Mouse (Mus musculus) heart, adult 8-10 months (tissue): Measurements from ENCODE around the gene Col4a2. TPM values are rescaled to one million over a fixed set of nuclear protein-coding genes. Genes with fewer than 3 reads are reported as not detected.

ENCODE experiments used
- DNase-seq: peaks from one replicate; pipeline ENCODE4 v3.0.0; 2022; ENCODE audit warnings: low spot score
- total RNA-seq, 4 experiments: library from RNA; stranded (reverse); gene quantifications; 2 replicates each; pipeline ENCODE4 v1.2.4; 2022

Gene Col4a2
- total RNA-seq, 4 experiments from 2014 or later = 93.1 to 141 (median 113) TPM

- DNase-seq = peak; percentile 75
Observed at GRCm38 (mm10) chr8:11411504-11412124, 99.0 kb downstream of the Col4a2 start.

- DNase-seq = no peak
Observed at GRCm38 (mm10) chr8:11412450-11412849, 99.8 kb downstream of the Col4a2 start.

- DNase-seq = no peak
Observed at GRCm38 (mm10) chr8:11414304-11414703, 101.7 kb downstream of the Col4a2 start.

- DNase-seq = no peak
Observed at GRCm38 (mm10) chr8:11415089-11415488, 102.5 kb downstream of the Col4a2 start.

GRCm38 (mm10) chr8:11417762-11418161, 105.2 kb downstream of the Col4a2 start:
- DNase-seq = peak; percentile 44

GRCm38 (mm10) chr8:11419232-11419631, 106.6 kb downstream of the Col4a2 start:
- peak; percentile 44 for DNase-seq

GRCm38 (mm10) chr8:11419645-11420044, 107.0 kb downstream of the Col4a2 start:
- peak; percentile 51 for DNase-seq

- DNase-seq = no peak
Observed at GRCm38 (mm10) chr8:11421105-11421504, 108.5 kb downstream of the Col4a2 start.

- DNase-seq = no peak
Observed at GRCm38 (mm10) chr8:11421968-11422367, 109.4 kb downstream of the Col4a2 start.

GRCm38 (mm10) chr8:11423091-11423490, 110.5 kb downstream of the Col4a2 start:
- DNase-seq = no peak

GRCm38 (mm10) chr8:11430688-11431087, 118.1 kb downstream of the Col4a2 start:
- DNase-seq = no peak

- DNase-seq = no peak
Observed at GRCm38 (mm10) chr8:11437862-11438261, 125.3 kb downstream of the Col4a2 start.

GRCm38 (mm10) chr8:11441291-11441690, 128.7 kb downstream of the Col4a2 start:
- DNase-seq = no peak

GRCm38 (mm10) chr8:11443611-11444010, 131.0 kb downstream of the Col4a2 start:
- no peak for DNase-seq

- no peak for DNase-seq
Observed at GRCm38 (mm10) chr8:11444216-11444615, 131.6 kb downstream of the Col4a2 start.

GRCm38 (mm10) chr8:11445790-11446189, 133.2 kb downstream of the Col4a2 start:
- no peak for DNase-seq

GRCm38 (mm10) chr8:11447910-11448570, 135.4 kb downstream of the Col4a2 start:
- DNase-seq = no peak

GRCm38 (mm10) chr8:11450184-11451113, 137.8 kb downstream of the Col4a2 start:
- peak; percentile 47 for DNase-seq

- no peak for DNase-seq
Observed at GRCm38 (mm10) chr8:11452152-11452551, 139.5 kb downstream of the Col4a2 start.

- DNase-seq = no peak
Observed at GRCm38 (mm10) chr8:11452559-11452958, 140.0 kb downstream of the Col4a2 start.

- no peak for DNase-seq
Observed at GRCm38 (mm10) chr8:11452974-11453373, 140.4 kb downstream of the Col4a2 start.

GRCm38 (mm10) chr8:11454228-11454627, 141.6 kb downstream of the Col4a2 start:
- no peak for DNase-seq
